Mouse (Mus musculus) left cerebral cortex, postnatal 36 days (tissue): Measurements from ENCODE around the gene Rabl6. TPM values are rescaled to one million over a fixed set of nuclear protein-coding genes. Genes with fewer than 3 reads are reported as not detected.
"Not testable (repeated sequence)": the region's sequence is repeated elsewhere in the genome, so short reads cannot be mapped to it uniquely, and the experiment has no call there.

ENCODE experiments used
- DNase-seq, 2 experiments: peaks; one replicate each; pipeline ENCODE4 v3.0.0; 2021 to 2022; ENCODE audit warnings: low spot score in 2 of 2, mixed read lengths in 1 of 2
- intact Hi-C: fragments of 180-260 bp; cut with DNase I; formaldehyde crosslinking; loops from one replicate; pipeline ENCODE4 v1.15.1; 2025
- total RNA-seq, 2 experiments: library from RNA; stranded (reverse); gene quantifications; 2 replicates each; pipeline ENCODE4 v1.2.3; 2021

Rabl6 gene
- total RNA-seq, 2 experiments from 2014 or later, result 144 to 160 TPM

GRCm38 (mm10) chr2:25576965-25577891 is 31.1 kb downstream of the Rabl6 start:
- intact Hi-C loops, result no loop called here
- peak; percentile 65 to 66 for DNase-seq

- peak in 1 of 2 experiments; percentile 55 for DNase-seq
- intact Hi-C loops, result no loop called here
These were observed 32.1 kb downstream of the Rabl6 start for GRCm38 (mm10) chr2:25576028-25576850.

DNA sequence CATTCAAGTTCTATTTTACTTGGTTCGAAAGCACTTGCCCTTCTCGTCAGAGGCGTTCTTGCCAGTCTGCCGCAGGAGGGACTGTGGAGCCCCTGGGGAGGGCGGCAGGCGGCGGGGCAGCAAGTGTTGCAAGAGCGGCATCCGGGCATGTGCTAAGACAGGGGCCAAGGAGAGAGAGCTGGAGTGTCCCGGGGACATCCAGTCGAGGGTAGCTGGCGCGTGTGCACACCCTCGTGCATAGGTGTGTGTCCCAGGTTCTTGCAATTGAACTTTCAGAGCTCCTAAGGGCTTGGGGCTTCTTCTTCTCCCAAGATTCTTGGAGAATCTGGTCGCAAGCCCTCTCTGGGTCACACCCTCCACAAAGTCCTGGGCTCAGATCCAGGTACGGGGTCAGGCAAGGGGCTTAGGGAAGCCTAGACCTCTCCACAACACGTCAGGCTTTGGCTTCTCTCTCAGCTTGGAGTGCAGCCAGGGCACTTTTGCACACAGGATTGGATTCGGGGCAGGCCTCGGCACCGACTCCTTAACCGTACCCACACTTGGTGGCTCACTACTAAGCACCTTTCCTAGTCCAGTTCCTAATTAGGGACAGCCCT is 32.8 kb downstream of the Rabl6 start:
- peak; percentile 50 to 62 for DNase-seq
- intact Hi-C loops, result no loop called here

DNA sequence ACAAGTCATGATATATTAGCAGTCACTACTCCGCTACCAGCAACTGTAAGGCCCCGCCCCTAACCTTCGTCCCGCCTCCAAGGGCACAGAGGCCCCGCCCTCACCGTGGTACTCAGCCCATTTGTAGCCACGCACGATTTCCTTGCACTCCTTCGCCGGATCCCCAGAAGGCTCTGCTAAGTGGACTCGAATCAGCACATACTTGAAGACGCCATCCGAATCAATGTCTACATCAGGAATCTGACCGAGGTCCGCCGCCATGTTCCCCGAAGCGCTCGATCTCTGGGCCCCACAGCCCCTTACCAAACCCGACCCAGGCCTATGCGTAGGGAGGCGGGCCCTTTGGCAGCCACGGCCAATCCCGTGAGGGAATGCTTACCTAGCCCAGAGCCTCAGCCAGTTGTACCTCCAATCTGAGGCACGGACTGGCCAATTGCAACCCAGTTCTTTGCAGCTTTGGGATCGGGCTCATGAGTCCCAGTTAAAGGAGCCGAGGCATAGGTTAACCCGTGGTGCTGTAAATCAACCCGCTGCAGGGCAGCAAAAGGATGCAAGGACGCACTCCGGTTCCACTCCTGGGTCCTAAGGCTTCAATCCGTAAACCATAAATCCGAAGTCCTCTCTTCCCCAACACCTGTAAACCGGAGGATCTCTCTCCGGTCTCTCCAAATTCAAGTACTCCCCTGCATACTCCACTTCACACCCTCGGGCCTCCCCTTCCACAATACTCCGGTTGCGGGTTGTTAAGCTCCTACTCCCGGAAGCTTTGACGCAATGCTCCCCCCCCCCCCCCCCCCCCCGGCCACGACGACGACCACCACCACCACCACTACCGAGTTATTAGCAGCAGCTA is 33.5 kb downstream of the Rabl6 start, which contains the start of the genes Mamdc4 and Phpt1:
Gene Mamdc4, minus strand, starts transcription at position 267 of the 853 bp plus-strand sequence.
Gene Phpt1, minus strand, starts transcription at position 646 of the 853 bp plus-strand sequence.
- intact Hi-C loops, result no loop called here
- peak; percentile 96 to 97 for DNase-seq

DNA sequence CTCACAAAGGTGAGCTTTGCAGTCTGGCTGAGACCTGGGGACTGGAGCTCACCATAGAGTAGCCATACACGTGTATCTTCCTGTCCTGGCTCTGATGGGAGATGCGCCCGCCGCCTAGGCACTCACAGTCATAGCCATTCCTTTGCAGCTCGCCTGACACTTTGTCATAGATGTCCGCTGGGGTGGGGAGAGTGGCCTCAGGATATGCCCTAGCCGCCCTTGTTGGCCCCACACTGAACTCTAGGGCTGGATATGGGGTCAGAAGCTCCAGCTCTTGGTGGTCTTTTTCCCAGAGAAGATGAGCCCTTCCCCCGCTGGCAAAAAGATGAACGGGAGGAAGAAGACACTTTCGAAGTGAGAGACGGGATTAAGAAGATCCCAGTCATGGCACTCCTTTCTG is 34.2 kb downstream of the Rabl6 start:
- DNase-seq, result no peak
- intact Hi-C loops, result no loop called here

- intact Hi-C loops, result no loop called here
- no peak for DNase-seq
These were observed 35.3 kb downstream of the Rabl6 start for GRCm38 (mm10) chr2:25573068-25573467.

DNA sequence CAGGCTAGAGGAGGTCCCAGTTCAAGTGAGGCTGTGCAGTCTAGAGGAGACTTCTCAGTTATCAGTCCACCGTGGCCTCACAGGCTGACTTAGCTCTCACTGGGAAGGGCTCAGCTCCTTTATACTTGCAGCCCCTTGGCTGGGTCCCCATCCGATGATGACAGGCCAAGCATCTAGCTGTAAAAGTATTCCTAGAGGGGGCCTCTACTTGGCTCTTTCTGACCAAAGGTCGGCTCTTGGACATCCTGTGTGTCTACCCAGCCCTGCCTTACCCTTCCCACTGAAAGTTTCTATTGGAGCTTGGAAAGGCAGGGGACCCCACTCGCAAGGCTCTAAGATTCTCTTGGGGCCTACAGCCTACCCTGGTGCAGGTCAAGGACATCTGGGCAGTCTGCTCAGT is 37.1 kb downstream of the Rabl6 start:
- DNase-seq, result no peak
- intact Hi-C loops, result no loop called here

GRCm38 (mm10) chr2:25569323-25569722 is 39.0 kb downstream of the Rabl6 start:
- intact Hi-C loops, result no loop called here

DNA sequence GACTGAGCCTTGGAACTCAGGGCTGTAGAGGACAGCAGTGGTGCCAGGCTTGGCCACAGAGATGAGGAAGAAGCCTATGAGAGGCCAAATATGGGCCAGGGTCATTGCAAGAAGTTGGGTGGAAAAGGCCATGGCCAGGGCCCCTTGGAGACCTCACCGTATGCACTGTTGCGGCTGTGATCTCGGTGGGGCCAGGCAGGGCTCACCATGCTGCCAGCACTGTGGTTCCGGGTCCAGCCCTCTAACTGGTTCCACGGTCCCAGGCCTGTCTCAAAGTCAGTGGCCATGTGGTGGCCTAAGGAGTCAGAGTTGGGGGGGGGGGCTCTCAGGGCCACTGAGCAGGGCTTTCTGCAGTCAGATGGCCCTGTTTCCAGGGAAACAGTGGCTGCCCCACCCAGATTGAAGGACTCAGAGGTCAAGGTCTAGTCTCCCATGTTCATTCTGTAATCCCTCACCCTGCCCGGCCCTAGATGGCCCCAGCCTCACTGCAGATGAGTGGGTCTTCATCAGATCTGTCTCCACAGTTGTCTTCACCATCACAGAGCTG is 39.8 kb downstream of the Rabl6 start:
- intact Hi-C loops, result no loop called here
- no peak for DNase-seq

More at GRCm38 (mm10) chr2:25569323-25569722, 39.0 kb downstream of the Rabl6 start:
- DNase-seq, result no peak

GRCm38 (mm10) chr2:25566558-25566957 is 41.8 kb downstream of the Rabl6 start:
- DNase-seq, result no peak
- intact Hi-C loops, result no loop called here

GRCm38 (mm10) chr2:25565741-25566140 is 42.6 kb downstream of the Rabl6 start:
- DNase-seq, result no peak
- intact Hi-C loops, result no loop called here

DNA sequence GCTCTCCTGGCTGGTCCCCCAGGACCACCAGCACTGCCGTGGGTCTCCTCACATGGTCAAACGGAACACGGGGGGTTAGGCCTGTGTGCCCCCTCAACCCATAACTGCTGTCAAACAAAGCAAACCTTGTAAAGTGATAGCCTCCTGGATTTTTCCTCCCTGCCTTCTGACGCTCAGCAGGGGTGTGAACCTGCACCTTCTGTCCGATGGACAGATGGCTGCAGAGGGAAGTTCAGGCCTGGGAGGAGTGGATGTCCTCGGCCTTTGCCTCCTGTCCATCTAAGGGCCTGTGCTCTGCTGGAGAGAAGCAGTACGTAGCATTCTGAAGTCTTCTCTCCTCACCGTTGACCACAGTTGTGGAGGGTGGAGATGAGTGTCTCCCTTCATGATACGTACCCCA is 46.4 kb downstream of the Rabl6 start:
- intact Hi-C loops, result no loop called here
- DNase-seq, result no peak

- intact Hi-C loops, result no loop called here
- DNase-seq, result no peak
These were observed 47.8 kb downstream of the Rabl6 start for GRCm38 (mm10) chr2:25560551-25560950.

DNA sequence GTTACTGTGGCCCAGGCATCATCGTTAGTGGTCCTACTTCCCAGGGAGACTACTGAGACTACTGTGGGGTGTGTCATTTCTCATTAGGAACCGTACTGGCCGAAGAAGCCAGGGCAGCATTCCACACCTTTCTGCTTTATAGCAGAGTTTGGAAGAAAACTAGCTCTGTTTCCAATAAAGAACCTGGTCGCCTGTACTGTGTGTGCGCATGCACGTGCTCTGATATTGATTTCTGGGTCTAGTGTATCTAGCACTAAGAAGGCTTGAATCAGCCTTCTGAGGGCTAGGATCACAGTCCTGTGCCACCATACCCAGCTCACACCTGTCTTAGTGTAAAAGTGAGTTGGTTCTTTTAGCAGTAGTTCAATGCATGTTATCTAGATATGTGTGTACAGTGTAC is 49.5 kb downstream of the Rabl6 start:
- no peak for DNase-seq
- intact Hi-C loops, result no loop called here

GRCm38 (mm10) chr2:25557964-25558360 is 50.4 kb downstream of the Rabl6 start:
- intact Hi-C loops, result no loop called here
- no peak for DNase-seq

DNA sequence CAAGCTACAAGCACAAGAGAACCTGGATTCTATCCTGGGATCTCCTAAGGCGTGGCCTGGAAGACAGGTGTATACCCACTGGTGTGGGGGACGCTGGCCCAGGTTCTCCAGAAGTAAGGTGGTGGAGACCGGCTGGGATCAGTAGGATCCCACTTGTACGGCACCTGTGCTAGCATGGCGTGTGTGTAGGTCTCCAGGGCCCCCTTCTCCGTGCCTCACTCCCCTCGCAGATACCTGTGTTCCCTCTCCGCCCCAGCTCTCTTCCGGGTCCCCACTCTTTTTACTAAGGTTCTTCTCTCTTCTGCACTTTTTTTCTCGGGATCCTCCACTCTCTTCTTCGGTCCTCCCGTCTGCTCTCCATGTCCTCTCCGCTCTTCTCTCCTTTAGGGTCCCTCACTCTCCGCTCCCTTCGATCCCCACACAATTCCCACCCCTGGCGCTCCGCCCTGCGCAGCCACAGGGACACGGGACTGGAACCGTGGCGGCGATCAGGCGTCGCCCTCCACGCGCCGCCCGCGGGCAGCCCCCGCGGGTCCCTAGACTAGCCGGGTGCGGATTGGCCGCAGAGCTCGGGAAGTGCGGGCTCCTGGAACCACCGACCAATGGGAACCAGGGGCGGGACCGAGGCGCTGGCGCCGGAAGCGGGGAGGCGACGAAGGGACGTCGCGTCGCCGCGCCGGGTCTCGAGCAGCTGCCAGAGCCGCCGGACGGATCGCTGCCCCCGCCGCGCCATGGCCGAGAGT is 50.9 kb downstream of the Rabl6 start, which contains the start of gene Edf1:
Gene Edf1, plus strand, starts transcription at position 627 of the 743 bp plus-strand sequence.
- peak; percentile 95 to 96 for DNase-seq
- intact Hi-C loops, result no loop called here

- intact Hi-C loops, result no loop called here
- DNase-seq, result no peak
These were observed 52.0 kb downstream of the Rabl6 start for GRCm38 (mm10) chr2:25556296-25556695.

- DNase-seq, intact Hi-C loops: not testable (repeated sequence)
These were observed 52.8 kb downstream of the Rabl6 start for GRCm38 (mm10) chr2:25555479-25555878.
